Mouse (Mus musculus) stomach, postnatal 0 days (tissue): Measurements from ENCODE around the gene Hck. TPM values are rescaled to one million over a fixed set of nuclear protein-coding genes. Genes with fewer than 3 reads are reported as not detected.

Experiments used
- ATAC-seq: fragments of 200-750 bp; cut with Nextera tagmentation; 2 replicates; pipeline ENCODE4 v1.8.0; 2017; ENCODE audit not compliant: low FRiP score, low TSS enrichment
- DNase-seq: peaks from one replicate; pipeline ENCODE4 v3.0.0-alpha.2; 2016; ENCODE audit warnings: low spot score
- H3K27ac ChIP-seq: fragments of 300-500 bp; sonication (generic); replicated peaks from 2 replicates; pipeline ENCODE4 v1.5.1; 2014; ENCODE audit warnings: mild to moderate bottlenecking, control low read depth
- H3K27me3 ChIP-seq: fragments of 300-500 bp; sonication (generic); 2 replicates; pipeline ENCODE4 v1.6.1; 2014; ENCODE audit warnings: low read length; ENCODE audit not compliant: control insufficient read depth, insufficient read depth
- H3K36me3 ChIP-seq: fragments of 300-500 bp; sonication (generic); 2 replicates; pipeline ENCODE4 v1.6.1; 2014; ENCODE audit warnings: low read length, mixed read lengths; ENCODE audit not compliant: control insufficient read depth, insufficient read depth
- H3K4me1 ChIP-seq: fragments of 300-500 bp; sonication (generic); replicated peaks from 2 replicates; pipeline ENCODE4 v1.6.1; 2014; ENCODE audit warnings: antibody characterized with exemption; ENCODE audit not compliant: control insufficient read depth, insufficient read depth
- H3K4me2 ChIP-seq: fragments of 300-500 bp; sonication (generic); replicated peaks from 2 replicates; pipeline ENCODE4 v1.6.1; 2014; ENCODE audit warnings: low read depth, mild to moderate bottlenecking, control low read depth, moderate library complexity
- H3K4me3 ChIP-seq: fragments of 300-500 bp; sonication (generic); 2 replicates; pipeline ENCODE4 v1.5.1; 2014; ENCODE audit warnings: low read depth, low read length, control low read depth
- H3K9ac ChIP-seq: fragments of 300-500 bp; sonication (generic); 2 replicates; pipeline ENCODE4 v1.6.1; 2014; ENCODE audit warnings: mild to moderate bottlenecking, low read length, control low read depth, mixed read lengths
- H3K9me3 ChIP-seq: fragments of 300-500 bp; sonication (generic); 2 replicates; pipeline ENCODE4 v1.6.1; 2016; ENCODE audit warnings: low read length; ENCODE audit not compliant: control insufficient read depth
- CTCF ChIP-seq: IDR thresholded peaks from 2 replicates; pipeline ENCODE4 v1.5.1; 2016; ENCODE audit warnings: antibody characterized with exemption, low read depth, mild to moderate bottlenecking, moderate library complexity
- EP300 ChIP-seq: optimal IDR thresholded peaks from 2 replicates; pipeline ENCODE3; 2016; ENCODE audit warnings: antibody characterized with exemption
- WGBS: fragments of 180-500 bp; shearing (Covaris S2); extraction: QIAGEN DNeasy Blood & Tissue Kit; methylation state at CpG from one replicate; pipeline ENCODE4 v1.1.7; 2014; 5-methylcytosine and 5-hydroxymethylcytosine counted together
- polyA plus RNA-seq: library from polyadenylated mRNA; unstranded; fragments of >200 nt; fragmentation: Nextera tagmentation; extraction: Ambion mirVana; gene quantifications from 2 replicates; pipeline ENCODE4 v1.2.1, GENCODE M21; 2015

Gene Hck
- polyA plus RNA-seq, 1 experiment from 2014 or later = 3.6 TPM

DNA sequence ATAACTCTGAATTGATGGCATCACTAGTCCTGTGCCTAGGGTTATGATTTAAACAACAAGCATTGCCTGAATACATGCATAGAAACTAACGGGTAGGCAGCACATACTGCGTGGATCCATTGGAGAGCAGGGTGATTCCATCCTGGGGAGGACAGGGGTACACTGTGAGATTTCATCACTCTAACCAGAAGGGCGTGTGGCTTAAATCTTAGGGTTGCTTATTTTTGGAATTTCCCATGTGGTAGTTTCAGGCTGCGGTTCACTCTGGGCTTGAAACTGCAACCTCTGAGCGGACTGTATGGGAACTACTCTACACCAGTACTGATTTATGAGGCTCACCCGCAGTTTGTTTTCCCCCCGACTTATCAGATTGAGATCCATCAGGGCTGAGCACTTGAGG lies 3.0 kb downstream of the Hck start:
- ATAC-seq (no peak), DNase-seq (no peak)
- no peaks in the 10 kb centered on the region for H3K27me3 ChIP-seq
- H3K4me3 ChIP-seq = no peak overlapping the region
- H3K27ac ChIP-seq = no peak overlapping the region
- no peaks in the 10 kb centered on the region for H3K9me3 ChIP-seq
- no peak overlapping the region for H3K4me2 ChIP-seq
- H3K4me1 ChIP-seq = no peaks in the 10 kb centered on the region
- WGBS = 78% methylated on average over 7 of the region's 7 CpGs
- H3K36me3 ChIP-seq = no peaks in the 10 kb centered on the region
- TF ChIP-seq CTCF (no peak), EP300 (no peak)
- H3K9ac ChIP-seq = no peak overlapping the region

- H3K9me3 ChIP-seq = no peaks in the 10 kb centered on the region
- DNase-seq = no peak
- WGBS = 72% methylated on average over 4 of the region's 4 CpGs
- no peaks in the 10 kb centered on the region for H3K27me3 ChIP-seq
- H3K4me2 ChIP-seq = no peak overlapping the region
- TF ChIP-seq CTCF (no peak), EP300 (no peak)
- H3K9ac ChIP-seq = no peak overlapping the region
- no peak overlapping the region for H3K4me3 ChIP-seq
- no peaks in the 10 kb centered on the region for H3K4me1 ChIP-seq
- no peaks in the 10 kb centered on the region for H3K36me3 ChIP-seq
- no peak overlapping the region for H3K27ac ChIP-seq
- no peak for ATAC-seq
Observed at GRCm38 (mm10) chr2:153115679-153116081, 7.4 kb downstream of the Hck start.

GRCm38 (mm10) chr2:153117051-153117486 lies 8.8 kb downstream of the Hck start:
- H3K4me3 ChIP-seq = no peak overlapping the region
- no peaks in the 10 kb centered on the region for H3K4me1 ChIP-seq
- no peaks in the 10 kb centered on the region for H3K27me3 ChIP-seq
- DNase-seq (no peak), ATAC-seq (no peak)
- 75% methylated on average over 7 of the region's 7 CpGs for WGBS
- H3K36me3 ChIP-seq = no peaks in the 10 kb centered on the region
- H3K4me2 ChIP-seq = no peak overlapping the region
- TF ChIP-seq EP300 (no peak), CTCF (no peak)
- H3K9me3 ChIP-seq = no peaks in the 10 kb centered on the region
- H3K9ac ChIP-seq = no peak overlapping the region
- H3K27ac ChIP-seq = no peak overlapping the region

DNA sequence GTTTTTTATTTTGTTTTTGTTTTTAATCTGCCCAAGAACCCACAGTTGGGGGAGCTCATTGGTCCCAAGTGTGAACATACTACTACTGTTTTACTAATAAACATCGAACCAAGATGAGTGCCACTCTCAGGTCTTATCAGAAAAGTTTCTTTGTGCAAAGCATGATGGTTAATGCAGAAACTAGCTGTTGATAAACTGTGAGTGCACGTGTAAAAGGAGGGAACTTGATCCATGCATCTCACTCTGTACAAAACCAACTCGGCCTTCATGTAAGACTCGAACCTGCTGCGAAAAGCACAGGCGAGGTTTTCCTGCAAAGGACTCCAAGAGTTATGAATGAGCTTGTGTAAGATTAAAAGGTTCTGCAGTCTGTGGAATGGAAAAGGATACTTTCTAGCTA lies 11.2 kb downstream of the Hck start:
- no peaks in the 10 kb centered on the region for H3K36me3 ChIP-seq
- WGBS = 81% methylated on average over 6 of the region's 6 CpGs
- DNase-seq (no peak), ATAC-seq (no peak)
- no peaks in the 10 kb centered on the region for H3K9me3 ChIP-seq
- no peak overlapping the region for H3K9ac ChIP-seq
- H3K4me2 ChIP-seq = no peak overlapping the region
- no peak overlapping the region for H3K27ac ChIP-seq
- no peaks in the 10 kb centered on the region for H3K4me1 ChIP-seq
- TF ChIP-seq EP300 (no peak), CTCF (no peak)
- no peaks in the 10 kb centered on the region for H3K27me3 ChIP-seq
- no peak overlapping the region for H3K4me3 ChIP-seq

GRCm38 (mm10) chr2:153120126-153120525 lies 11.9 kb downstream of the Hck start:
- H3K4me2 ChIP-seq = no peak overlapping the region
- no peaks in the 10 kb centered on the region for H3K27me3 ChIP-seq
- no peaks in the 10 kb centered on the region for H3K4me1 ChIP-seq
- no peak for TF ChIP-seq CTCF
- TF ChIP-seq EP300 = no peak
- no peak for ATAC-seq
- no peak for DNase-seq
- 59% methylated on average over 8 of the region's 8 CpGs for WGBS
- H3K27ac ChIP-seq = no peak overlapping the region
- no peaks in the 10 kb centered on the region for H3K36me3 ChIP-seq
- H3K9me3 ChIP-seq = no peaks in the 10 kb centered on the region
- H3K9ac ChIP-seq = no peak overlapping the region
- H3K4me3 ChIP-seq = no peak overlapping the region

GRCm38 (mm10) chr2:153121821-153122615 lies 13.8 kb downstream of the Hck start:
- ATAC-seq = no peak

More at GRCm38 (mm10) chr2:153121821-153122615, 13.8 kb downstream of the Hck start:
- 58% methylated on average over 8 of the region's 8 CpGs for WGBS
- TF ChIP-seq CTCF = no peak
- TF ChIP-seq EP300 = no peak
- no peak overlapping the region for H3K27ac ChIP-seq
- H3K27me3 ChIP-seq = no peaks in the 10 kb centered on the region
- H3K4me1 ChIP-seq = no peaks in the 10 kb centered on the region
- no peaks in the 10 kb centered on the region for H3K36me3 ChIP-seq
- no peak for DNase-seq
- no peaks in the 10 kb centered on the region for H3K9me3 ChIP-seq
- no peak overlapping the region for H3K4me3 ChIP-seq
- H3K4me2 ChIP-seq = no peak overlapping the region
- H3K9ac ChIP-seq = no peak overlapping the region
